Mouse (Mus musculus) Muller cell, postnatal 12 days (primary cell): ENCODE measurements around the gene Retreg1.

Experiments used
- DNase-seq: peaks from one replicate; pipeline ENCODE4 v3.0.0-alpha.2; 2015; ENCODE audit errors: inconsistent ontology term

Gene Retreg1

GRCm38 (mm10) chr15:25843086-25843991 lies at the start of gene Retreg1:
Retreg1 (plus strand) TSS chr15:25843180.
- peak; percentile 70 for DNase-seq

- DNase-seq: no peak
Measured at GRCm38 (mm10) chr15:25794123-25794522, 48.9 kb upstream of the Retreg1 start.

GRCm38 (mm10) chr15:25795496-25795895 lies 47.5 kb upstream of the Retreg1 start:
- DNase-seq: no peak

GRCm38 (mm10) chr15:25796353-25796752 lies 46.6 kb upstream of the Retreg1 start:
- DNase-seq: peak; percentile 42

- no peak for DNase-seq
Measured at GRCm38 (mm10) chr15:25797179-25797578, 45.8 kb upstream of the Retreg1 start.

GRCm38 (mm10) chr15:25797888-25798287 lies 45.1 kb upstream of the Retreg1 start:
- no peak for DNase-seq

GRCm38 (mm10) chr15:25801726-25802125 lies 41.3 kb upstream of the Retreg1 start:
- DNase-seq: no peak

GRCm38 (mm10) chr15:25802194-25802593 lies 40.8 kb upstream of the Retreg1 start:
- no peak for DNase-seq

GRCm38 (mm10) chr15:25803111-25803510 lies 39.9 kb upstream of the Retreg1 start:
- DNase-seq: no peak

GRCm38 (mm10) chr15:25805336-25806110 lies 37.5 kb upstream of the Retreg1 start:
- DNase-seq: peak; percentile 64

GRCm38 (mm10) chr15:25806363-25806762 lies 36.6 kb upstream of the Retreg1 start:
- DNase-seq: no peak

- DNase-seq: no peak
Measured at GRCm38 (mm10) chr15:25806878-25807277, 36.1 kb upstream of the Retreg1 start.

GRCm38 (mm10) chr15:25808677-25809460 lies 34.1 kb upstream of the Retreg1 start:
- DNase-seq: no peak

GRCm38 (mm10) chr15:25809669-25810068 lies 33.3 kb upstream of the Retreg1 start:
- DNase-seq: no peak

- no peak for DNase-seq
Measured at GRCm38 (mm10) chr15:25811834-25812250, 31.1 kb upstream of the Retreg1 start.

GRCm38 (mm10) chr15:25812479-25812878 lies 30.5 kb upstream of the Retreg1 start:
- DNase-seq: no peak

GRCm38 (mm10) chr15:25814535-25814934 lies 28.4 kb upstream of the Retreg1 start:
- DNase-seq: no peak

GRCm38 (mm10) chr15:25817191-25817590 lies 25.8 kb upstream of the Retreg1 start:
- DNase-seq: no peak

GRCm38 (mm10) chr15:25821981-25822380 lies 21.0 kb upstream of the Retreg1 start:
- DNase-seq: no peak

GRCm38 (mm10) chr15:25822656-25823055 lies 20.3 kb upstream of the Retreg1 start:
- DNase-seq: no peak

GRCm38 (mm10) chr15:25826531-25826961 lies 16.4 kb upstream of the Retreg1 start:
- no peak for DNase-seq

- no peak for DNase-seq
Measured at GRCm38 (mm10) chr15:25828464-25828863, 14.5 kb upstream of the Retreg1 start.
